Mouse (Mus musculus) hindbrain, embryonic 15.5 days (tissue): ENCODE data around the gene Ube2d2b. TPM values are rescaled to one million over a fixed set of nuclear protein-coding genes. Genes with fewer than 3 reads are reported as not detected.
A peak's percentile ranks its signal among the peaks of the same experiment; 100 is the strongest.

Experiments used
- ATAC-seq: fragments of 200-750 bp; cut with Nextera tagmentation; 2 replicates; pipeline ENCODE4 v1.8.0; 2017; ENCODE audit warnings: low read depth, moderate number of reproducible peaks, moderate TSS enrichment; ENCODE audit not compliant: low FRiP score
- H3K27ac ChIP-seq: fragments of 300-500 bp; sonication (generic); replicated peaks from 2 replicates; pipeline ENCODE4 v1.5.1; 2015; ENCODE audit warnings: mild to moderate bottlenecking, inconsistent platforms
- H3K27me3 ChIP-seq: fragments of 300-500 bp; sonication (generic); 2 replicates; pipeline ENCODE4 v1.6.1; 2015; ENCODE audit warnings: control low read depth, inconsistent platforms
- H3K36me3 ChIP-seq: fragments of 300-500 bp; sonication (generic); 2 replicates; pipeline ENCODE4 v1.6.1; 2015; ENCODE audit warnings: control low read depth, inconsistent platforms
- H3K4me1 ChIP-seq: fragments of 300-500 bp; sonication (generic); replicated peaks from 2 replicates; pipeline ENCODE4 v1.6.1; 2015; ENCODE audit warnings: control low read depth, inconsistent platforms
- H3K4me2 ChIP-seq: fragments of 300-500 bp; sonication (generic); 2 replicates; pipeline ENCODE4 v1.6.1; 2015; ENCODE audit warnings: moderate library complexity, mild to moderate bottlenecking, inconsistent platforms
- H3K4me3 ChIP-seq: fragments of 300-500 bp; sonication (generic); 2 replicates; pipeline ENCODE4 v1.5.1; 2015; ENCODE audit warnings: mild to moderate bottlenecking, inconsistent platforms
- H3K9ac ChIP-seq: fragments of 300-500 bp; sonication (generic); 2 replicates; pipeline ENCODE4 v1.6.1; 2015; ENCODE audit warnings: inconsistent platforms
- H3K9me3 ChIP-seq: fragments of 300-500 bp; sonication (generic); 2 replicates; pipeline ENCODE4 v1.6.1; 2016; ENCODE audit warnings: control low read depth, inconsistent platforms
- WGBS: fragments of 180-500 bp; shearing (Covaris S2); methylation state at CpG from one replicate; pipeline ENCODE4 v1.1.7; 2015; 5-methylcytosine and 5-hydroxymethylcytosine counted together
- polyA plus RNA-seq: library from polyadenylated mRNA; unstranded; fragments of >200 nt; fragmentation: Nextera tagmentation; extraction: Ambion mirVana; gene quantifications from 2 replicates; pipeline ENCODE4 v1.2.1, GENCODE M21; 2015

The Ube2d2b gene
- polyA plus RNA-seq, 1 experiment from 2014 or later = 0.17 TPM

- no peaks in the 10 kb centered on the region for H3K9me3 ChIP-seq
- H3K4me1 ChIP-seq = no peaks in the 10 kb centered on the region
- peaks cover 24% of the 10 kb centered on the region for H3K36me3 ChIP-seq
- WGBS = 92% methylated on average over 2 of the region's 2 CpGs
- H3K27me3 ChIP-seq = no peaks in the 10 kb centered on the region
- no peak overlapping the region for H3K9ac ChIP-seq
- no peak overlapping the region for H3K4me2 ChIP-seq
- H3K27ac ChIP-seq = no peak overlapping the region
- H3K4me3 ChIP-seq = no peak overlapping the region
- no peak for ATAC-seq
Observed at GRCm38 (mm10) chr5:107814651-107815050, 15.2 kb upstream of the Ube2d2b start.

GRCm38 (mm10) chr5:107822521-107822920 is 7.4 kb upstream of the Ube2d2b start:
- 94% methylated on average over 1 of the region's 1 CpGs for WGBS
- H3K4me2 ChIP-seq = no peak overlapping the region
- no peak overlapping the region for H3K4me3 ChIP-seq
- no peak overlapping the region for H3K27ac ChIP-seq
- ATAC-seq = no peak
- H3K9me3 ChIP-seq = no peaks in the 10 kb centered on the region
- H3K4me1 ChIP-seq = no peaks in the 10 kb centered on the region
- H3K9ac ChIP-seq = no peak overlapping the region
- H3K27me3 ChIP-seq = no peaks in the 10 kb centered on the region
- 0 out of 2 replicates have a peak, but pooled peaks cover 4% of the 10 kb centered on the region for H3K36me3 ChIP-seq

DNA sequence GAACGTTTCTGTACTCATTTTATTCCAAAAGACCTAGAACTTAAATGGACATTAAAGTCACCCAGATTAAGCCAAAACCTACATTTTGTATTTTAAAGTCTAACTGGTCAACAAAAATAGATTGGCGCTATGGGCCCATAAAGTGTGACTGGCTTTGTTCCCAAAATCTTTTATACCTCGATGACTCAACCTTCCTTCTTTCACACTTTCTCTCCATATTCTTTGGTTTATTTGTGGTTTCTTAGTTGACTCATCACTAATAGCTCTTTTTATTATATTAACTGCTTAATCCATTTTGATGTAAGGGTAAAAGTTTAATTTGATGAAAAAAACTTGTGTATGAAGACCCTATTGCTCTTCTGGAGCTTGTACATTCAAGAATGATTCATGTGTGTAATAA is 1.5 kb downstream of the Ube2d2b start:
- Histone ChIP-seq H3K27ac (no peak overlapping the region), H3K9me3 (no peaks in the 10 kb centered on the region), H3K4me1 (no peaks in the 10 kb centered on the region), H3K27me3 (no peaks in the 10 kb centered on the region), H3K9ac (no peak overlapping the region), H3K4me3 (no peak overlapping the region), H3K36me3 (peaks cover 9% of the 10 kb centered on the region), H3K4me2 (no peak overlapping the region)
- WGBS = 92% methylated on average over 3 of the region's 3 CpGs
- no peak for ATAC-seq

DNA sequence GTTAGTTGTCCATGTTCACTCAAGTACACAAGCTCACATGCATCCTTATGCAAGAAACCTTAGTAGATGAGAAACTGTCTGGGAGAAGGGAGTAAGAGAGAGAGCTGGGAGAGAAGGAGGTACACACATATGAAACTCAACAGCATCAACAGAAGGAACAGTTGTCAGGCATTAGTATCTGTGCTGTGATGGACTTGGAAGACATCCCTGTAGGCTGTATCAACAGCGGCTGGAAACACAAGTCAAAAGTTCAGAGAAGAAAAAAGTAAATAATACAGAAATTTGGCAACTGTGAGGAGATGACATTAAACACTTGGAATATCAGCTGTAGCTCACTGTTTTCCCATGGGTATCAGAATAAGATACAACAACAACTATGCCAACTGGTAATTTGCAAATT is 4.4 kb downstream of the Ube2d2b start:
- no peak overlapping the region for H3K9ac ChIP-seq
- H3K27ac ChIP-seq = no peak overlapping the region
- H3K9me3 ChIP-seq = no peaks in the 10 kb centered on the region
- no peaks in the 10 kb centered on the region for H3K27me3 ChIP-seq
- 79% methylated on average over 1 of the region's 1 CpGs for WGBS
- H3K4me3 ChIP-seq = no peak overlapping the region
- no peak overlapping the region for H3K4me2 ChIP-seq
- H3K4me1 ChIP-seq = no peaks in the 10 kb centered on the region
- H3K36me3 ChIP-seq = peaks cover 9% of the 10 kb centered on the region
- ATAC-seq = no peak

DNA sequence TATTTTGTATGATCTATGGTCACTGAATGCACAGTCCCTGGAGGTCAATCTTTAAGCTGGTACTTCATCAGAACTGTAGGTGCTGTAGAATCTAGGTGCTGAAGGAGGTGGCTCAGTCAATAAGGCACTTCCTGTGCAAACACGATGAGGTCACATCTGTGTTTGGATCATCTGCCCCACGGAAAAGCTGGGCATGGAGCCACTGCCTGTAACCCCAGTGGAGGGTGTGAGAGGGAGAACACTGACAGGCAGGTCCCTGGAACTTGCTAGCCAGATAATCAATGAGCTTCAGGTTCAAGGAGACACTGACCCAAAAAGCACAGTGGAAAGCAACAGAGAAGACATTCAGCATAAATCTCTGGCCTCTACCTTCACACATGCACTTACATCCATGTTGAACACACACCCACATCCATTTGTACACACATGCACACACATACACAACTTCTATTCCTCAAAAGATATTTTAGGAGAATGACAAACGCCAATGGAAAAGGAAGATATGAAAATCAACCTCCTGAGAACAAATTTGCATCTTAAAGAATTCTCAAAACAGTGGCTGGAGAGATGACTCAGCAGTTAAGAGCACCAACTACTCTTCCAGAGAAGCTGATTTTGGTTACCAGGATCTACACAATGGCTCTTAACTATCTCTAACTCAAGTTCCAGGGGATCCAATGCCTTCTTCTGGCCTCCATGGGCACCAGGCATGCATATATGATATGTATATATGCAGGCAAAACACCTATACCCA is 9.2 kb downstream of the Ube2d2b start:
- Histone ChIP-seq H3K4me2 (no peak overlapping the region), H3K4me3 (no peak overlapping the region), H3K9ac (no peak overlapping the region), H3K4me1 (no peaks in the 10 kb centered on the region), H3K27ac (no peak overlapping the region), H3K27me3 (no peaks in the 10 kb centered on the region), H3K9me3 (no peaks in the 10 kb centered on the region), H3K36me3 (no peaks in the 10 kb centered on the region)
- ATAC-seq = no peak
- 76% methylated on average over 3 of the region's 3 CpGs for WGBS

- ATAC-seq = no peak
- H3K4me1 ChIP-seq = no peaks in the 10 kb centered on the region
- H3K27me3 ChIP-seq = no peaks in the 10 kb centered on the region
- H3K27ac ChIP-seq = no peak overlapping the region
- 94% methylated on average over 5 of the region's 5 CpGs for WGBS
- no peak overlapping the region for H3K9ac ChIP-seq
- no peak overlapping the region for H3K4me3 ChIP-seq
- no peaks in the 10 kb centered on the region for H3K9me3 ChIP-seq
- H3K4me2 ChIP-seq = no peak overlapping the region
- no peaks in the 10 kb centered on the region for H3K36me3 ChIP-seq
Observed at GRCm38 (mm10) chr5:107840549-107841238, 10.8 kb downstream of the Ube2d2b start.

GRCm38 (mm10) chr5:107847349-107847748 is 17.4 kb downstream of the Ube2d2b start:
- no peak overlapping the region for H3K4me3 ChIP-seq
- no peak overlapping the region for H3K9ac ChIP-seq
- H3K27me3 ChIP-seq = no peaks in the 10 kb centered on the region
- H3K27ac ChIP-seq = no peak overlapping the region
- no peak overlapping the region for H3K4me2 ChIP-seq
- no peaks in the 10 kb centered on the region for H3K9me3 ChIP-seq
- no peaks in the 10 kb centered on the region for H3K36me3 ChIP-seq
- WGBS = 67% methylated on average over 5 of the region's 5 CpGs
- ATAC-seq = 0 out of 2 replicates have a peak, but pooled peaks have one; percentile 56
- H3K4me1 ChIP-seq = no peaks in the 10 kb centered on the region

GRCm38 (mm10) chr5:107847817-107848216 is 17.9 kb downstream of the Ube2d2b start:
- no peak overlapping the region for H3K27ac ChIP-seq
- no peaks in the 10 kb centered on the region for H3K36me3 ChIP-seq
- H3K4me3 ChIP-seq = no peak overlapping the region
- ATAC-seq = no peak
- H3K9ac ChIP-seq = no peak overlapping the region
- H3K4me2 ChIP-seq = no peak overlapping the region
- H3K4me1 ChIP-seq = no peaks in the 10 kb centered on the region
- H3K27me3 ChIP-seq = no peaks in the 10 kb centered on the region
- H3K9me3 ChIP-seq = no peaks in the 10 kb centered on the region
- WGBS = 80% methylated on average over 2 of the region's 2 CpGs

DNA sequence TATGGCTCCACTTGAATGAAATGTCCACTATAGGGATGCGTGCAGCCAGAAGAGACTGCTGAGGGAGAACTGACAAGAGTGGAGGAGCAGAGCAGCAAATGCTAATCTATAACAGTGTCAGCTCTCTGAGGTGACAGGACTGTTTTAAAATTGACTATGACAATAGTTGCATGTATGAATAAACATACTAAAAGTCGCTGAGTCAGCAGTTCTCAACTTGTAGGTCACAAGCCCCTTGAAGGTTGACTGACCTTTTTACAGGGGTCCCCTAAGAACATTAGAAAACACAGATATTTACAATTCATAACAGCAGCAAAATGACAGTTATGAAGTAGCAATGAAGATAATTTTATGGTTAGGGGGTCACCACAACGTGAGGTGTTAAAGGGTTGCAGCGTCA is 19.1 kb downstream of the Ube2d2b start:
- 0 out of 2 replicates have a peak, but pooled peaks cover 3% of the 10 kb centered on the region for H3K4me1 ChIP-seq
- H3K9me3 ChIP-seq = no peaks in the 10 kb centered on the region
- H3K9ac ChIP-seq = no peak overlapping the region
- H3K27me3 ChIP-seq = no peaks in the 10 kb centered on the region
- H3K27ac ChIP-seq = no peak overlapping the region
- no peak overlapping the region for H3K4me3 ChIP-seq
- 87% methylated on average over 4 of the region's 4 CpGs for WGBS
- H3K36me3 ChIP-seq = no peaks in the 10 kb centered on the region
- H3K4me2 ChIP-seq = no peak overlapping the region
- no peak for ATAC-seq

GRCm38 (mm10) chr5:107853807-107854206 is 23.9 kb downstream of the Ube2d2b start:
- peak overlapping the region; percentile 12; the same call in 1 of the 2 replicates for H3K4me2 ChIP-seq
- WGBS = 42% methylated on average over 6 of the region's 6 CpGs
- ATAC-seq = 0 out of 2 replicates have a peak, but pooled peaks have one; percentile 59
- H3K4me1 ChIP-seq = 0 out of 2 replicates have a peak, but pooled peaks cover 6% of the 10 kb centered on the region
- H3K9me3 ChIP-seq = no peaks in the 10 kb centered on the region
- peak overlapping the region; percentile 25; the same call in 1 of the 2 replicates for H3K27ac ChIP-seq
- H3K36me3 ChIP-seq = no peaks in the 10 kb centered on the region
- no peaks in the 10 kb centered on the region for H3K27me3 ChIP-seq
- H3K9ac ChIP-seq = no peak overlapping the region
- no peak overlapping the region for H3K4me3 ChIP-seq

DNA sequence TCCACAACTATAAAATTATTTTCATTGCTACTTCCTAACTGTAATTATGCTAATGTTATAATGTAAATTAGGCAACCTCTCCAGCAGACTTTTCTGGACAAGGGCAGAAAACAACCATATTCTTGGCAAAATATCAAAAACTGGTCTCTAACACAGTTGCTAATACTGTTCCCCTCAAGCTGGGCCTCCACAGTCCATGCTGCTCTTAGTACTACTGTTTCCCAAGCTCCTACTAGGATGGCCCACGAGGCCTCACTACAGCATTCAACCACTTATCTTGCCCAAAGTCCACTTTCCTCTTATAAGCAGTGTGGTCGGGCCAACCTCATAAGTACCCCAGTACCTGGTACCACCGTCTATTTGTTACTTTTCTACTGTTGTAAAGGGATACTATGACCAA is 24.7 kb downstream of the Ube2d2b start:
- no peak overlapping the region for H3K27ac ChIP-seq
- H3K9me3 ChIP-seq = no peaks in the 10 kb centered on the region
- no peaks in the 10 kb centered on the region for H3K36me3 ChIP-seq
- H3K4me2 ChIP-seq = no peak overlapping the region
- H3K9ac ChIP-seq = no peak overlapping the region
- no peak overlapping the region for H3K4me3 ChIP-seq
- WGBS = 78% methylated on average over 3 of the region's 3 CpGs
- H3K4me1 ChIP-seq = 0 out of 2 replicates have a peak, but pooled peaks cover 6% of the 10 kb centered on the region
- no peak for ATAC-seq
- no peaks in the 10 kb centered on the region for H3K27me3 ChIP-seq

DNA sequence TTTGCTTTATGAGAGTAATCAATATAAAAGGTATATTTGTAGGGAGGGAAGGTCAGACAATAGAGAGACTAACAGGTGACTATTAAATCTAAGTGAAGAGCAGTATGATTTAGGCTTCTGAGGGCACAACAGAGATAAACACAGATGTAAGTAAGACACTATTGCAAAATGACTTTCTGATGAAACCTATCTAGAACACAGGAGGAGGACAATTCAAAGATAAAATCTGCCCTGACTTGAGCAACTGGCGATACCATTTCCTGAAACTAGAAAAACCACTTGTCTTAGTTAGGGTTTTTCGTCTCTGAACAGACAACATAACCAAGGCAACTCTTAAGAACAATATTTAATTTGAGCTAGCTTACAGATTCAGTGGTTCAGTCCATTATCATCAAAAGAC is 25.6 kb downstream of the Ube2d2b start:
- Histone ChIP-seq H3K27me3 (no peaks in the 10 kb centered on the region), H3K4me1 (0 out of 2 replicates have a peak, but pooled peaks cover 6% of the 10 kb centered on the region), H3K9me3 (no peaks in the 10 kb centered on the region), H3K36me3 (no peaks in the 10 kb centered on the region), H3K9ac (no peak overlapping the region), H3K4me2 (no peak overlapping the region), H3K4me3 (no peak overlapping the region), H3K27ac (no peak overlapping the region)
- 93% methylated on average over 2 of the region's 2 CpGs for WGBS
- no peak for ATAC-seq
